Mouse (Mus musculus) bone marrow macrophage, adult 2 months (primary cell): ENCODE measurements around the gene Ext2. TPM values are rescaled to one million over a fixed set of nuclear protein-coding genes. Genes with fewer than 3 reads are reported as not detected.

Source experiments
- H3K27ac ChIP-seq: 2 replicates; pipeline ENCODE4 v1.5.1; 2012; ENCODE audit warnings: low read depth, low read length; ENCODE audit not compliant: insufficient read depth
- H3K4me1 ChIP-seq: 2 replicates; pipeline ENCODE4 v1.6.1; 2012; ENCODE audit warnings: low read length; ENCODE audit not compliant: control insufficient read depth, insufficient read depth
- H3K4me3 ChIP-seq: 2 replicates; pipeline ENCODE4 v1.5.1; 2012; ENCODE audit warnings: mild to moderate bottlenecking, low read length, moderate library complexity; ENCODE audit not compliant: insufficient read depth
- CTCF ChIP-seq: IDR thresholded peaks from 2 replicates; pipeline ENCODE4 v1.5.1; 2012; ENCODE audit warnings: low read depth, mild to moderate bottlenecking, low read length, moderate library complexity
- POLR2A ChIP-seq: IDR thresholded peaks from 2 replicates; pipeline ENCODE4 v1.6.1; 2012; ENCODE audit warnings: mild to moderate bottlenecking, low read depth, low read length, borderline replicate concordance
- polyA plus RNA-seq: library from polyadenylated mRNA; stranded (reverse); fragments of >200 nt; gene quantifications from 2 replicates; pipeline ENCODE4 v1.2.4, GENCODE M21; 2012; ENCODE audit not compliant: missing spikeins, insufficient read depth, insufficient read length

The Ext2 gene
- polyA plus RNA-seq, 1 experiment = 43.7 TPM

- TF ChIP-seq CTCF (no peak), POLR2A (no peak)
- H3K27ac ChIP-seq = no peak overlapping the region
- no peaks in the 10 kb centered on the region for H3K4me1 ChIP-seq
- H3K4me3 ChIP-seq = no peak overlapping the region
Observed at GRCm38 (mm10) chr2:93618447-93619199, 203.7 kb downstream of the Ext2 start.

- H3K4me1 ChIP-seq = no peaks in the 10 kb centered on the region
- H3K4me3 ChIP-seq = no peak overlapping the region
- no peak overlapping the region for H3K27ac ChIP-seq
- no peak for TF ChIP-seq CTCF
- TF ChIP-seq POLR2A = no peak
Observed at GRCm38 (mm10) chr2:93615845-93616689, 206.3 kb downstream of the Ext2 start.

- no peak for TF ChIP-seq CTCF
- no peak for TF ChIP-seq POLR2A
- Histone ChIP-seq H3K4me3 (no peak overlapping the region), H3K4me1 (no peaks in the 10 kb centered on the region), H3K27ac (no peak overlapping the region)
Observed at GRCm38 (mm10) chr2:93613020-93613419, 209.3 kb downstream of the Ext2 start.

Other genes with a start within 250 kb of the Ext2 start
- gene Alx4, start 180.2 kb downstream of the Ext2 start, polyA plus RNA-seq = not detected in 2 replicates
- 19.1 and 26.1 TPM in 2 replicates for gene Accs, start 27.4 kb upstream of the Ext2 start, polyA plus RNA-seq
- not detected in 2 replicates for gene Accsl, start 46.6 kb upstream of the Ext2 start, polyA plus RNA-seq
- not detected in 2 replicates for gene Gm13889, start 134.6 kb upstream of the Ext2 start, polyA plus RNA-seq
- not detected in 2 replicates for gene Gm27027, start 173.8 kb upstream of the Ext2 start, polyA plus RNA-seq
- gene Alkbh3, start 188.2 kb upstream of the Ext2 start, polyA plus RNA-seq = 37.4 and 38.8 TPM in 2 replicates